Mouse (Mus musculus): ENCODE data around the gene Cacfd1.
A peak's percentile ranks its signal among the peaks of the same experiment; 100 is the strongest.

Cacfd1 gene

GRCm38 (mm10) chr2:27027618-27028436 is 18.1 kb downstream of the Cacfd1 start, which contains the start of gene Slc2a6:
Gene Slc2a6, minus strand, starts transcription at chr2:27027998.
- peak; percentile 93 for DNase-seq

- peak; percentile 56 for DNase-seq
Observed at GRCm38 (mm10) chr2:27028437-27029015, 18.8 kb downstream of the Cacfd1 start.

- no peak for DNase-seq
Observed at GRCm38 (mm10) chr2:27032361-27032760, 22.6 kb downstream of the Cacfd1 start.

- DNase-seq = no peak
Observed at GRCm38 (mm10) chr2:27036003-27036402, 26.3 kb downstream of the Cacfd1 start.

GRCm38 (mm10) chr2:27037008-27037407 is 27.3 kb downstream of the Cacfd1 start:
- DNase-seq = no peak

- DNase-seq = peak; percentile 91
Observed at GRCm38 (mm10) chr2:27038596-27038995, 28.9 kb downstream of the Cacfd1 start.

DNA sequence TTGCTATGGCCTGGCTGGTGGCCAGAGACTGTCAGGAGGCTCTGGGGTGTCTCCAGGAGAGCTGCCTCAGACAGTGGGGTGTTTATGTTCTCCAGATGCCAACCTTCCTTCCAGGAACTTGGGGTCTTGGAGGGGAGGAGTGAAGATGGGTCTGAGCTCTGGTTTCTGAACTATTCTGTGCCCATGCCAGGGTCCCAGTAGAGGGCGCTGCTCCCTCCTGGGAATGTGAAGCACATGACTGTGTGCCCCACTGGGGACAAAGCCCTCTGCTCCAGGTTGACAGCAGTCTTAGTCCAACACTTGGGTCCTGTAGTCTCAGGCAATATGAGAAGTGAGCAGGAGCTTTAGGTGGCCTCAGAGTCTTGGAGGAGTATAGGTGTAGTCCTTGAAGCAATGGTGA is 29.6 kb downstream of the Cacfd1 start:
- no peak for DNase-seq

DNA sequence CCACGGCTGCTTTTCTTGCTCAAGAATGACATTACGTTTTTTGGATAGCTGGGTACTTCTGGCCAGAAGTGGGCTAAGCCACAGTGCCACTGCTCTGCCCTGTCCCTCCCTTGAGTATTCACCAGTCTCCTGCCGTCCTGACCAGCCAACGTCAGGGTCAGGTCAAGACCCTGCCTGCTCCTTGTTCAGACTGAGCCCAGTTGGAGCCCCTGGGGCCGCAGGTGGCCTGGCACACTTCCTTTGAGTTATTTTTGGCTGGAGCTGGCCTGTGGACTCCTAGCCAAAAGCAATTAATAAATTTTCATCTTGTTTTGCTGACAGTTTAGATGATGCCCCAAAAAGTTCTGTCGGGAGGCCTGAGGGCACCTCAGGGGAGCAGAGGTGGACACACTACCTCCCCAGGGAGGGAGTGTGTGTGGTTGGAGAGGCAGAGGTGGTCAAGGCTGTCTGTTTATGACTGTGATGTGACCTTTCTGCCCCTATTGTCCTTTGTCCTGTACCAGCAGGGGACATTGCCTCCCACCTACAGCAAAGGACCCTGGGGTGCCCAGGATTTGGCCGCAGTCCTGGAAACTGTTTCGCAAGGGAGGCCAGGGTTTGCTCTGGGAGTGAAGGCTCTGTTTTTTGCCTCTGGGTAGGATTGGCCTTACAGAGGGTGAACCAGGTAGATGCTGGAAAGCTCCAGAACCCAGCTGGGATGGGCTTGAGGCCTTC is 32.6 kb downstream of the Cacfd1 start:
- DNase-seq = no peak

DNA sequence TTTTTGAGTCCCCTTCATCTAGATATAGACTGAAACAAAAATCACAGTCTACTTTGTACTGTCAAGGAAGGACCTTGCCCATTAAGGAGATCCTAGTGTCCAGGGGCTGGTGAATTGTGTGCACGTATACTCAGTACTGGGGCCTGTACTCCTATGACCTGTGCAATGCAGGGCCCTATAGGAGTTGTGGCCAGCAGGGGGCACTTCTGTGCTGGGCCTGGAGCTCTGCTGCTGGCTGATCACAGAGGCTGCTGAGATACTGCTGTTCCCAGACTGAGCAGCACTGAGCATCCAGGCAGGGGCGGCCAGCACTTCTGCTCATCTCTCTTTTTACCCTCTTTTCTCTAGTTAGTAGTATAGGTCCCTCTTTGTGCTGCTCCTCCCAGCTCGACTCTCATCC is 33.7 kb downstream of the Cacfd1 start:
- DNase-seq = peak; percentile 91

DNA sequence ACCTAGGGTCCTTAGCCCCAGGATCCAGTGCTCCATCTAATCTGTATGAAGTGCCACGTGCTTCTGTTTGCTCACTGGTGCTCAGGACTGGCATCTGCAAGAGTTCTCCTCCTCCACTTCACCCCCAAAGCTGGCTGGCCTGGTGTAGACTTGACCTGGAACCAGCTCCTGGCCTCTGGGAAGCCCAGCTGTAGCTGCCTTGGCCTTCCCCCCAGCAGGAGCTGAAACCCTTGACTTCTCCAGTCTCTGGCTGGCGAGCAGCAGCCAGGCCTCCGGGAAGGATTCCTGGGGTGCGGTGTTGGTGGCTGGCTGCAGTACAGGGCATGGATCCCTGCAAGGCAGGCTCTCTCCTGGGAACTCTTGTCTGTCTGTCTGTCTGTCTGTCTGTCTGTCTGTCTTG is 34.4 kb downstream of the Cacfd1 start:
- peak; percentile 47 for DNase-seq

GRCm38 (mm10) chr2:27044641-27045040 is 34.9 kb downstream of the Cacfd1 start:
- DNase-seq = peak; percentile 35

- peak; percentile 80 for DNase-seq
Observed at GRCm38 (mm10) chr2:27045979-27046770, 36.4 kb downstream of the Cacfd1 start.

GRCm38 (mm10) chr2:27049408-27049807 is 39.7 kb downstream of the Cacfd1 start:
- DNase-seq = no peak

DNA sequence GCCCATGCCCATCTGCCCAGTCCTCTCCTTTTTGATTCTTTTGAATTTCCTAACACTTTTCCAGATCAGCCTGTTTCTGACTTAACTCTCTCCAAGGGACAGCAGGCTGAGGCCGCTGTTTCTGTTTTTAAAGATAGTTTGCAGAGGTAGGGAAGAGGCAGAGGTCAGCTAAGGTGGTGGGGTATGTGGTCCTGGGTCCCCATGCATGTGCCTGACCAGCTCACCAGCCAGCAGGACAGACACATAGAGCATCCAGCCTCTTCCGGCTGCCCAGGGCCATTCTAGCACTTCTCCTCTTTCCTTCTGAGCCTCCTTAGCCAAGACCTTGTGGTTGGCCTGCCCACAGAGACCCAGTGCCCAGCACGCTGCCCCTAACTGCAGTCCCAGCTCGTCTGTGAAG is 48.5 kb downstream of the Cacfd1 start:
- no peak for DNase-seq

DNA sequence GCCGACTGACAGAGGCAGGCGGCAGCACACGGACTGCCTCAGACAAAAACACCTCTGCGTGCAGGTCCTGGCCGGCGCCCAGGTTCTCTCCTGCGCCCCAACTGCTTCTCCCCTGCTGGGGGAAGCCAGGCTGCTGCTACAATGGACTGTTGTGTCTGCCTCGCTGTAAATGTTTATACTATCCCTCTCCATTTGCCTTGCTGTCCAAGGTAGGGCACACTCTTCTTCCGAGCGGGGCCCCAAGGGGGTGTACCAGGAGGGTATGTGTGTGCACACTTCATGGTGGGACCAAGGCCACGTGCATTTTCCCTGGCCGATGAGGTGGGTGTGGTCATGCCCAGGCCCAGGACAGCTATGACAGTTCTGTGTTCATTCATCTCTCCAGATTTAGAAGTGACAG is 49.0 kb downstream of the Cacfd1 start:
- no peak for DNase-seq

- peak; percentile 44 for DNase-seq
Observed at GRCm38 (mm10) chr2:27059187-27059586, 49.5 kb downstream of the Cacfd1 start.

- DNase-seq = no peak
Observed at GRCm38 (mm10) chr2:27067124-27067523, 57.4 kb downstream of the Cacfd1 start.

- no peak for DNase-seq
Observed at GRCm38 (mm10) chr2:27067996-27068395, 58.3 kb downstream of the Cacfd1 start.

DNA sequence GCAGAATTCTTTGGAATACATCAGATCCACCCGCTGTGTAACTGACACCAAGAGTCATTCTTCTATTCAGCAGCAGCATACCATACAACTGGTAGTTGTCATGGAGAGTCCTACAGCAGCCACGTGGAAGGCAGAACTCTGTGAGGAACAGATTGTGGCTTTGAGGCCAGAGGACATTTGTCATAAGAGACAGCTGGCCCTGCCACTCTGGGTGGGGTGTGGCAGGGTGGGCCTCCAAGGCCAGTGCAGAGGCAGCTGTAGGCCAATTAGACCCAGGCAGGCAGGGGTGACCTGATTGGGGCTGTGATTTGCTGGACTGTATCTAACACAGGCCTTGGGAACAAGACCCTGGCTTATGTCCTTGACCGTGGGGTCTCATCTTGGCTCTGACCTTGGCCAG is 59.9 kb downstream of the Cacfd1 start:
- DNase-seq = no peak

- no peak for DNase-seq
Observed at GRCm38 (mm10) chr2:27070247-27070813, 60.6 kb downstream of the Cacfd1 start.
